Comparison of ENCODE assay signal across 8 mouse cellular contexts in the genomic region with DNA sequence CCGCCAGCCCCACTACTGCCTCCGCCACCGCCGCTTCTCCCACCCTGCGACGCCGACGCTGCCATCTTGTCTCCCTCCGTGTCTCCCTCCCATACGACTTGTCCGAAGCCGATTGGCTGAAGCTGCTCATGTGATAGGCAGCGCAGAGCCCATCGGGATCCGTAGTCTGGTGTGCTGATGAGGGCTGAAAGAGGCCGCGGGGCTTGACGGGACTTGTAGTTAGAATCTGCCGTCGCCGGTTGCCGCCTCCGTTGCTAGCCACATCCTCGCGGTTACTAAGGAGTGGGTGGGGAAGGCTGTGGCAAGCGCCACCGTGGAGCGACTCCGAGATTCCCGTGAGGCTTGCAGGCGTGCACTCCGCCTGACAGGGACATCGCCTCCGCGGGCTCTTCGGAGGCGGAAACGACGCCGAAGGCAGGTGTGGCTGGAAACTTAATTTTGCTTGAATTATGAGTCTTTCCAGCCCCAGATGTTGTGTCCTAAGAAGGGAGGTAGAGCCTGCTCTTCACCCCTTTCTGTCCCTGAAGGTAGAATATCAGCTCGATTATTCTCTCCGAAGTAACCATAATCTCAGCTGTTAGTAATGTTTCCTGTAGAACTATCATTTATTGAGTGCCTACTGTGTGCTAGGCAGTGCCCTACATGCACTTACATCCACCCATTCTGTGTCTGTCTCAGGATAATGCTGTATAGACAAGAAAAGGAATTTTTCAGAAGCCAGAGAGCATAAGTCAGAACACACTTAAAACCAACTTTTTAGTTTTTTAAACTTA. TPM values are rescaled to one million over a fixed set of nuclear protein-coding genes. Genes with fewer than 3 reads are reported as not detected.
A peak's percentile ranks its signal among the peaks of the same experiment; 100 is the strongest.
DNase-seq lines count a peak whose midpoint lies in the region; ATAC-seq lines count a peak whose summit lies in the region.

A gene (plus strand): TSS at position 304 of the 773 bp plus-strand sequence.

- peak; percentile 98 for ATAC-seq in hindbrain, embryonic 16.5 days

- peaks cover 47% of the 10 kb centered on the region for H3K79me2 ChIP-seq in macrophage (ENCODE audit: inconsistent target)

- peak within 1 kb of the TSS; percentile 87 for H3K9ac ChIP-seq in hindbrain, embryonic 16.5 days (ENCODE audit: low read depth, low read length)

- DNase-seq in WW6 (ENCODE audit: low read depth, low spot score): peak; percentile 96
- DNase-seq in cerebellum, postnatal 4 days (ENCODE audit: low spot score in 2 of 2): peak; percentile 89 to 93
- peak; percentile 98 for DNase-seq in gastrocnemius, adult 18-20 months (ENCODE audit: low spot score)
- DNase-seq in left cerebral cortex, adult 18-20 months (ENCODE audit: low spot score in 2 of 2): peak; percentile 98 to 99
- peak; percentile 99 for DNase-seq in right cerebral cortex, adult 18-20 months
- peak; percentile 82 for DNase-seq in urinary bladder, postnatal 10 days (ENCODE audit: low spot score)

- H3K4me2 ChIP-seq in hindbrain, embryonic 16.5 days (ENCODE audit: low read length): peak within 1 kb of the TSS; percentile 79

- H3K4me1 ChIP-seq in hindbrain, embryonic 16.5 days (ENCODE audit: control insufficient read depth, insufficient read depth, low read depth, low read length): peaks cover 13% of the 10 kb centered on the region

- H3K27ac ChIP-seq in hindbrain, embryonic 16.5 days (ENCODE audit: low read depth, low read length): peak within 1 kb of the TSS; percentile 84
- peak within 1 kb of the TSS; percentile 78 for H3K27ac ChIP-seq in macrophage

- H3K27me3 ChIP-seq in hindbrain, embryonic 16.5 days (replicated peaks; ENCODE audit: control insufficient read depth, insufficient read depth, low read length): no peaks in the 10 kb centered on the region

- no peaks in the 10 kb centered on the region for H3K9me3 ChIP-seq in hindbrain, embryonic 16.5 days (ENCODE audit: control insufficient read depth, low read length)

- under 1% methylated on average over 42 of the region's 42 CpGs for WGBS in hindbrain, embryonic 16.5 days
- WGBS in macrophage (ENCODE audit: missing documents): 1% methylated on average over 42 of the region's 42 CpGs

- peak within 1 kb of the TSS; percentile 54 for H3K4me3 ChIP-seq in hindbrain, embryonic 16.5 days (ENCODE audit: low read length)
- peak within 1 kb of the TSS; percentile 77 for H3K4me3 ChIP-seq in macrophage (ENCODE audit: inconsistent target)

- H3K36me3 ChIP-seq in hindbrain, embryonic 16.5 days (ENCODE audit: control insufficient read depth, insufficient read depth, low read length): no peaks in the 10 kb centered on the region
- H3K36me3 ChIP-seq in macrophage (ENCODE audit: inconsistent target): peaks cover 6% of the 10 kb centered on the region; the same call in 1 of the 2 replicates

RNA-seq across cellular contexts. Expression of the gene that starts here (rescaled TPM):
- 1 to 10 TPM in 1 of 2 experiments, under 1 TPM in 1; 0.66 to 1.2 TPM for total RNA-seq in gastrocnemius, adult 18-20 months (2021)
- polyA plus RNA-seq in hindbrain, embryonic 16.5 days (2015; fragmentation: Nextera tagmentation; extraction: Ambion mirVana): 0.81 and 1.2 TPM in 2 replicates
- total RNA-seq in left cerebral cortex, adult 18-20 months (2021): 1 to 10 TPM in 1 of 2 experiments, under 1 TPM in 1; 0.87 to 1.2 TPM
- under 1 TPM in 5 of 26 experiments, not detected in 21; 0.26 to 0.94 (median 0.71) TPM for total RNA-seq in macrophage (2018; cell fraction: chromatin; rRNA removed)
- under 1 TPM in 17 of 26 experiments, not detected in 9; 0.07 to 0.26 (median 0.13) TPM for total RNA-seq in macrophage (2018; cell fraction: cytosol; rRNA removed)
- under 1 TPM in 6 of 26 experiments, not detected in 20; 0.21 to 0.48 (median 0.37) TPM for total RNA-seq in macrophage (2018; cell fraction: nucleus; rRNA removed)
- polyA plus RNA-seq in macrophage (2018): 0.11 to 0.12 TPM in 2 of 3 replicates, not detected in the other

Comparison
In these comparisons a context has a peak if more than half of its experiments do, and no peak if none do; other contexts are left out.
1. Peak in every context shown above with its lines: DNase-seq, ATAC-seq, H3K4me3 ChIP-seq and H3K27ac ChIP-seq.